Mouse (Mus musculus) heart, embryonic 12.5 days (tissue): ENCODE data around the gene Fbxl4. TPM values are rescaled to one million over a fixed set of nuclear protein-coding genes. Genes with fewer than 3 reads are reported as not detected.
A peak's percentile ranks its signal among the peaks of the same experiment; 100 is the strongest.

ENCODE experiments used
- ATAC-seq: fragments of 200-750 bp; cut with Nextera tagmentation; 2 replicates; pipeline ENCODE4 v1.8.0; 2017; ENCODE audit warnings: moderate TSS enrichment, moderate library complexity; ENCODE audit not compliant: insufficient number of reproducible peaks, low FRiP score
- H3K27ac ChIP-seq: fragments of 300-500 bp; sonication (generic); 2 replicates; pipeline ENCODE4 v1.5.1; 2016; ENCODE audit warnings: mild to moderate bottlenecking, moderate library complexity; ENCODE audit not compliant: poor library complexity, severe bottlenecking
- H3K27me3 ChIP-seq: fragments of 300-500 bp; sonication (generic); replicated peaks from 2 replicates; pipeline ENCODE4 v1.6.1; 2016; ENCODE audit warnings: mild to moderate bottlenecking, moderate library complexity
- H3K36me3 ChIP-seq: fragments of 300-500 bp; sonication (generic); 2 replicates; pipeline ENCODE4 v1.6.1; 2016; ENCODE audit warnings: mild to moderate bottlenecking, moderate library complexity
- H3K4me1 ChIP-seq: fragments of 300-500 bp; sonication (generic); replicated peaks from 2 replicates; pipeline ENCODE4 v1.6.1; 2016; ENCODE audit warnings: mild to moderate bottlenecking
- H3K4me2 ChIP-seq: fragments of 300-500 bp; sonication (generic); 2 replicates; pipeline ENCODE4 v1.6.1; 2016; ENCODE audit warnings: mild to moderate bottlenecking, moderate library complexity
- H3K4me3 ChIP-seq: fragments of 300-500 bp; sonication (generic); 2 replicates; pipeline ENCODE4 v1.5.1; 2016; ENCODE audit warnings: mild to moderate bottlenecking
- H3K9ac ChIP-seq: fragments of 300-500 bp; sonication (generic); 2 replicates; pipeline ENCODE4 v1.6.1; 2016; ENCODE audit warnings: mild to moderate bottlenecking, moderate library complexity
- H3K9me3 ChIP-seq: fragments of 300-500 bp; sonication (generic); replicated peaks from 2 replicates; pipeline ENCODE4 v1.6.1; 2016; ENCODE audit warnings: mild to moderate bottlenecking, moderate library complexity
- WGBS: fragments of 180-500 bp; shearing (Covaris S2); methylation state at CpG from one replicate; pipeline ENCODE4 v1.1.7; 2016; 5-methylcytosine and 5-hydroxymethylcytosine counted together
- polyA plus RNA-seq: library from polyadenylated mRNA; unstranded; fragments of >200 nt; fragmentation: Nextera tagmentation; extraction: Ambion mirVana; gene quantifications from 2 replicates; pipeline ENCODE4 v1.2.1, GENCODE M21; 2016

Gene Fbxl4
- polyA plus RNA-seq, 1 experiment from 2014 or later = 12.5 TPM

- WGBS = 1% methylated on average over 18 of the region's 28 CpGs
- peak; percentile 25; the same call in 1 of the 2 replicates for ATAC-seq
- H3K9ac ChIP-seq = 0 out of 2 replicates have a peak overlapping the region, but pooled peaks have one; percentile 46
- H3K9me3 ChIP-seq = no peaks in the 10 kb centered on the region
- peak overlapping the region; percentile 48 for H3K4me3 ChIP-seq
- H3K27ac ChIP-seq = no peak overlapping the region
- H3K36me3 ChIP-seq = no peaks in the 10 kb centered on the region
- H3K4me1 ChIP-seq = peaks cover 15% of the 10 kb centered on the region; the same call in 1 of the 2 replicates
- peak overlapping the region; percentile 85 for H3K4me2 ChIP-seq
- H3K27me3 ChIP-seq = peaks cover 74% of the 10 kb centered on the region
These were observed 120.4 kb downstream of the Fbxl4 start for GRCm38 (mm10) chr4:22477711-22478230.

GRCm38 (mm10) chr4:22478488-22479367, 121.4 kb downstream of the Fbxl4 start:
- Histone ChIP-seq H3K9ac (no peak overlapping the region), H3K27ac (no peak overlapping the region), H3K4me2 (peak overlapping the region; percentile 39; the same call in 1 of the 2 replicates), H3K27me3 (peaks cover 78% of the 10 kb centered on the region), H3K4me3 (peak overlapping the region; percentile 14), H3K36me3 (no peaks in the 10 kb centered on the region), H3K9me3 (no peaks in the 10 kb centered on the region), H3K4me1 (peaks cover 15% of the 10 kb centered on the region; the same call in 1 of the 2 replicates)
- 2% methylated on average over 30 of the region's 30 CpGs for WGBS
- no peak for ATAC-seq

- peak overlapping the region; percentile 14 for H3K4me3 ChIP-seq
- no peaks in the 10 kb centered on the region for H3K9me3 ChIP-seq
- H3K4me2 ChIP-seq = peak overlapping the region; percentile 39
- H3K4me1 ChIP-seq = peaks cover 15% of the 10 kb centered on the region; the same call in 1 of the 2 replicates
- no peaks in the 10 kb centered on the region for H3K36me3 ChIP-seq
- no peak for ATAC-seq
- peaks cover 77% of the 10 kb centered on the region for H3K27me3 ChIP-seq
- H3K9ac ChIP-seq = no peak overlapping the region
- no peak overlapping the region for H3K27ac ChIP-seq
- under 1% methylated on average over 28 of the region's 28 CpGs for WGBS
These were observed 122.2 kb downstream of the Fbxl4 start for GRCm38 (mm10) chr4:22479368-22480090.

GRCm38 (mm10) chr4:22480091-22480857, 122.9 kb downstream of the Fbxl4 start:
- H3K4me1 ChIP-seq = peaks cover 15% of the 10 kb centered on the region; the same call in 1 of the 2 replicates
- peak overlapping the region; percentile 39 for H3K4me2 ChIP-seq
- no peak overlapping the region for H3K27ac ChIP-seq
- ATAC-seq = no peak
- H3K27me3 ChIP-seq = peaks cover 71% of the 10 kb centered on the region
- WGBS = under 1% methylated on average over 18 of the region's 18 CpGs
- peak overlapping the region; percentile 10; the same call in 1 of the 2 replicates for H3K4me3 ChIP-seq
- no peaks in the 10 kb centered on the region for H3K9me3 ChIP-seq
- H3K9ac ChIP-seq = no peak overlapping the region
- H3K36me3 ChIP-seq = no peaks in the 10 kb centered on the region

- Histone ChIP-seq H3K9me3 (no peaks in the 10 kb centered on the region), H3K4me3 (no peak overlapping the region), H3K27me3 (peaks cover 67% of the 10 kb centered on the region), H3K9ac (no peak overlapping the region), H3K4me2 (no peak overlapping the region), H3K36me3 (no peaks in the 10 kb centered on the region), H3K27ac (no peak overlapping the region), H3K4me1 (peaks cover 15% of the 10 kb centered on the region; the same call in 1 of the 2 replicates)
- 13% methylated on average over 1 of the region's 1 CpGs for WGBS
- ATAC-seq = no peak
These were observed 123.5 kb downstream of the Fbxl4 start for GRCm38 (mm10) chr4:22480858-22481205.

- Histone ChIP-seq H3K4me2 (no peak overlapping the region), H3K27me3 (peaks cover 69% of the 10 kb centered on the region), H3K9ac (no peak overlapping the region), H3K4me3 (no peak overlapping the region), H3K36me3 (no peaks in the 10 kb centered on the region), H3K4me1 (peaks cover 21% of the 10 kb centered on the region), H3K9me3 (no peaks in the 10 kb centered on the region), H3K27ac (no peak overlapping the region)
- 21% methylated on average over 2 of the region's 2 CpGs for WGBS
- no peak for ATAC-seq
These were observed 124.8 kb downstream of the Fbxl4 start for GRCm38 (mm10) chr4:22482118-22482517.

- Histone ChIP-seq H3K4me2 (no peak overlapping the region), H3K9ac (no peak overlapping the region), H3K27ac (no peak overlapping the region), H3K27me3 (peaks cover 69% of the 10 kb centered on the region), H3K4me3 (no peak overlapping the region), H3K36me3 (no peaks in the 10 kb centered on the region), H3K9me3 (no peaks in the 10 kb centered on the region), H3K4me1 (peaks cover 23% of the 10 kb centered on the region)
- no peak for ATAC-seq
- 7% methylated on average over 7 of the region's 7 CpGs for WGBS
These were observed 125.5 kb downstream of the Fbxl4 start for GRCm38 (mm10) chr4:22482756-22483280.

GRCm38 (mm10) chr4:22483548-22483947, 126.2 kb downstream of the Fbxl4 start:
- no peak for ATAC-seq
- Histone ChIP-seq H3K4me1 (peaks cover 24% of the 10 kb centered on the region), H3K27ac (no peak overlapping the region), H3K9ac (no peak overlapping the region), H3K9me3 (no peaks in the 10 kb centered on the region), H3K36me3 (no peaks in the 10 kb centered on the region), H3K27me3 (peaks cover 71% of the 10 kb centered on the region), H3K4me3 (no peak overlapping the region), H3K4me2 (no peak overlapping the region)
- WGBS = 11% methylated on average over 2 of the region's 2 CpGs
